Mouse (Mus musculus) ES-E14 (cell line): ENCODE measurements around the gene Gm340.

Experiments used
- HCFC1 ChIP-seq: IDR thresholded peaks from 2 replicates; pipeline ENCODE4 v1.6.1; 2012; ENCODE audit warnings: low read length, inconsistent platforms, borderline replicate concordance; ENCODE audit not compliant: insufficient read depth
- MAFK ChIP-seq: IDR thresholded peaks from 2 replicates; pipeline ENCODE4 v1.6.1; 2014; ENCODE audit warnings: mild to moderate bottlenecking, low read depth, low read length, inconsistent platforms; ENCODE audit not compliant: insufficient read depth
- ZC3H11A ChIP-seq: IDR thresholded peaks from 2 replicates; pipeline ENCODE4 v1.6.1; 2012; ENCODE audit warnings: low read depth, mild to moderate bottlenecking, inconsistent platforms, low read length, borderline replicate concordance
- ZNF384 ChIP-seq: IDR thresholded peaks from 2 replicates; pipeline ENCODE4 v1.6.1; 2012; ENCODE audit warnings: low read depth, low read length, inconsistent platforms

DNA sequence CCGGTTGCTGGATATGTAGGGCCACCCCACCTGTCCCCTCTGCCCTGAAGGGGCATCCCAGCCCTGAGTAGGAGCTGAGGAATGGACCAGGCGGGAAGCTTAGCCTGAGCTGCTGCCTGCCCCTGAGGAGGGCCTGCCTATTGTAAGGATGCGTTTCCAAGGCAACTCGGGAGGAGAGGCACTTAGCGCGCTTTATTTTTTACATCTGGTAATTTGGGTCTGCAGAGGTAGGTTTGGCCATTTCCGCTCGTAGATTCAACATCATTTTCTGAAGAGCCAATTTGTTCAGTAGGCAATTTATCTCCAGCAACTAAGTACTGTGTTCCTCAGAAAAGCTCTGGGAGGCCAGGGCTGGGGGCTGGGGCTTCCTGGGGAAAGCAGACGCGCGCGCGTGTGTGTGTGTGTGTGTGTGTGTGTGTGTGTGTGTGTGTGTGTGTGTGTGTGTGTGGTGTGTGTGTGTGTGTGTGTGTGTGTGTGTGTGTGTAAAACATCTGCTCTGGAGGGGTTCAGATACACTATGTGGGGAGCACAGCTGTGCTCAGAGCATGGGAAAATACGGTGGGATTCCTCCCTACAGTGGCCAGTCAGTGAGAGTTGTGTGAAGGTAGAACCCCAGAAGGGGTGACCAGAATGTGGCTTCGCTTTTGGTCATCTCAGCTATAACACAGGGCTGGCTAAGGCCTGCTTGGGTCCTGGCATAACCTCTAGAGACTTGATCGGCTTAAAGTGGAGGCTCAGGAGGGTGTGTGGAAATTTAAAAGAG, 31.3 kb downstream of the Gm340 start:
- no peak for TF ChIP-seq MAFK
- TF ChIP-seq HCFC1 = no peak
- TF ChIP-seq ZC3H11A = no peak
- no peak for TF ChIP-seq ZNF384
